Mouse (Mus musculus) stomach, embryonic 15.5 days (tissue): ENCODE measurements around the gene Chchd2. TPM values are rescaled to one million over a fixed set of nuclear protein-coding genes. Genes with fewer than 3 reads are reported as not detected.
"Not testable (repeated sequence)": the region's sequence is repeated elsewhere in the genome, so short reads cannot be mapped to it uniquely, and the experiment has no call there.

Experiments
- ATAC-seq: fragments of 200-750 bp; cut with Nextera tagmentation; 2 replicates; pipeline ENCODE4 v1.8.0; 2017; ENCODE audit warnings: low read depth, moderate number of reproducible peaks, moderate TSS enrichment; ENCODE audit not compliant: insufficient read depth, low FRiP score
- H3K27ac ChIP-seq: fragments of 300-500 bp; sonication (generic); 2 replicates; pipeline ENCODE4 v1.5.1; 2015; ENCODE audit warnings: mild to moderate bottlenecking, inconsistent platforms
- H3K27me3 ChIP-seq: fragments of 300-500 bp; sonication (generic); replicated peaks from 2 replicates; pipeline ENCODE4 v1.6.1; 2015; ENCODE audit warnings: inconsistent platforms
- H3K36me3 ChIP-seq: fragments of 300-500 bp; sonication (generic); 2 replicates; pipeline ENCODE4 v1.6.1; 2015; ENCODE audit warnings: inconsistent platforms
- H3K4me1 ChIP-seq: fragments of 300-500 bp; sonication (generic); 2 replicates; pipeline ENCODE4 v1.6.1; 2015; ENCODE audit warnings: inconsistent platforms
- H3K4me2 ChIP-seq: fragments of 300-500 bp; sonication (generic); 2 replicates; pipeline ENCODE4 v1.6.1; 2015; ENCODE audit warnings: mild to moderate bottlenecking, inconsistent platforms
- H3K4me3 ChIP-seq: fragments of 300-500 bp; sonication (generic); replicated peaks from 2 replicates; pipeline ENCODE4 v1.5.1; 2015; ENCODE audit warnings: inconsistent platforms
- H3K9ac ChIP-seq: fragments of 300-500 bp; sonication (generic); 2 replicates; pipeline ENCODE4 v1.6.1; 2015; ENCODE audit warnings: inconsistent platforms
- H3K9me3 ChIP-seq: fragments of 300-500 bp; sonication (generic); 2 replicates; pipeline ENCODE4 v1.6.1; 2016; ENCODE audit warnings: inconsistent platforms
- WGBS: fragments of 180-500 bp; shearing (Covaris S2); methylation state at CpG from one replicate; pipeline ENCODE4 v1.1.7; 2015; 5-methylcytosine and 5-hydroxymethylcytosine counted together
- polyA plus RNA-seq: library from polyadenylated mRNA; unstranded; fragments of >200 nt; fragmentation: Nextera tagmentation; extraction: Ambion mirVana; gene quantifications from 2 replicates; pipeline ENCODE4 v1.2.1, GENCODE M21; 2015

The Chchd2 gene
- polyA plus RNA-seq, result 880 and 948 TPM in 2 replicates

GRCm38 (mm10) chr5:129886911-129887636 lies at the start of gene Chchd2:
Gene Chchd2 (minus strand): TSS chr5:129887470.
- Histone ChIP-seq H3K9ac (peak within 1 kb of the TSS; percentile 71), H3K9me3 (no peaks in the 10 kb centered on the region), H3K27ac (peak within 1 kb of the TSS; percentile 97), H3K4me2 (peak within 1 kb of the TSS; percentile 65), H3K4me1 (0 out of 2 replicates have a peak, but pooled peaks cover 7% of the 10 kb centered on the region), H3K27me3 (no peaks in the 10 kb centered on the region), H3K36me3 (peaks cover 10% of the 10 kb centered on the region; the same call in 1 of the 2 replicates), H3K4me3 (peak within 1 kb of the TSS; percentile 86)
- WGBS, result under 1% methylated on average over 46 of the region's 46 CpGs
- peak; percentile 100 for ATAC-seq

- WGBS, result 51% methylated on average over 4 of the region's 4 CpGs
- no peak overlapping the region for H3K4me2 ChIP-seq
- no peaks in the 10 kb centered on the region for H3K4me1 ChIP-seq
- no peak for ATAC-seq
- no peak overlapping the region for H3K27ac ChIP-seq
- H3K27me3 ChIP-seq, result no peaks in the 10 kb centered on the region
- H3K4me3 ChIP-seq, result no peak overlapping the region
- no peaks in the 10 kb centered on the region for H3K9me3 ChIP-seq
- no peaks in the 10 kb centered on the region for H3K36me3 ChIP-seq
- no peak overlapping the region for H3K9ac ChIP-seq
Observed at GRCm38 (mm10) chr5:129936941-129937340, 49.7 kb upstream of the Chchd2 start.

GRCm38 (mm10) chr5:129929924-129930855 lies 42.9 kb upstream of the Chchd2 start:
- Histone ChIP-seq H3K4me2 (no peak overlapping the region), H3K27me3 (no peaks in the 10 kb centered on the region), H3K4me1 (no peaks in the 10 kb centered on the region), H3K27ac (no peak overlapping the region), H3K36me3 (no peaks in the 10 kb centered on the region), H3K9me3 (no peaks in the 10 kb centered on the region), H3K9ac (no peak overlapping the region), H3K4me3 (no peak overlapping the region)
- ATAC-seq, result no peak
- 46% methylated on average over 9 of the region's 9 CpGs for WGBS

- ATAC-seq, result no peak
- WGBS, result 73% methylated on average over 5 of the region's 5 CpGs
- Histone ChIP-seq H3K4me2 (no peak overlapping the region), H3K4me3 (no peak overlapping the region), H3K27ac (no peak overlapping the region), H3K4me1 (no peaks in the 10 kb centered on the region), H3K36me3 (no peaks in the 10 kb centered on the region), H3K27me3 (no peaks in the 10 kb centered on the region), H3K9me3 (no peaks in the 10 kb centered on the region), H3K9ac (no peak overlapping the region)
Observed at GRCm38 (mm10) chr5:129925933-129926332, 38.7 kb upstream of the Chchd2 start.

- H3K4me1 ChIP-seq, result no peaks in the 10 kb centered on the region
- H3K4me2 ChIP-seq, result no peak overlapping the region
- no peak overlapping the region for H3K27ac ChIP-seq
- no peaks in the 10 kb centered on the region for H3K36me3 ChIP-seq
- H3K9ac ChIP-seq, result no peak overlapping the region
- H3K9me3 ChIP-seq, result no peaks in the 10 kb centered on the region
- ATAC-seq, result no peak
- WGBS, result 81% methylated on average over 8 of the region's 8 CpGs
- H3K27me3 ChIP-seq, result no peaks in the 10 kb centered on the region
- H3K4me3 ChIP-seq, result no peak overlapping the region
Observed at GRCm38 (mm10) chr5:129924820-129925452, 37.7 kb upstream of the Chchd2 start.

GRCm38 (mm10) chr5:129921972-129922371 lies 34.7 kb upstream of the Chchd2 start:
- Histone ChIP-seq H3K4me1 (no peaks in the 10 kb centered on the region), H3K27ac (no peak overlapping the region), H3K36me3 (no peaks in the 10 kb centered on the region), H3K27me3 (no peaks in the 10 kb centered on the region), H3K9me3 (no peaks in the 10 kb centered on the region), H3K9ac (no peak overlapping the region), H3K4me2 (no peak overlapping the region), H3K4me3 (no peak overlapping the region)
- ATAC-seq, result no peak
- WGBS, result 92% methylated on average over 4 of the region's 4 CpGs

GRCm38 (mm10) chr5:129919320-129919719 lies 32.0 kb upstream of the Chchd2 start:
- WGBS, result 60% methylated on average over 8 of the region's 8 CpGs

GRCm38 (mm10) chr5:129918752-129919151 lies 31.5 kb upstream of the Chchd2 start:
- Histone ChIP-seq H3K27me3 (no peaks in the 10 kb centered on the region), H3K36me3 (no peaks in the 10 kb centered on the region), H3K4me3 (no peak overlapping the region), H3K9me3 (no peaks in the 10 kb centered on the region), H3K4me2 (no peak overlapping the region), H3K27ac (no peak overlapping the region), H3K9ac (no peak overlapping the region), H3K4me1 (no peaks in the 10 kb centered on the region)
- 77% methylated on average over 9 of the region's 9 CpGs for WGBS
- no peak for ATAC-seq

More at GRCm38 (mm10) chr5:129919320-129919719, 32.0 kb upstream of the Chchd2 start:
- Histone ChIP-seq H3K9me3 (no peaks in the 10 kb centered on the region), H3K4me3 (no peak overlapping the region), H3K4me2 (no peak overlapping the region), H3K36me3 (no peaks in the 10 kb centered on the region), H3K27me3 (no peaks in the 10 kb centered on the region), H3K27ac (no peak overlapping the region), H3K9ac (no peak overlapping the region), H3K4me1 (no peaks in the 10 kb centered on the region)
- no peak for ATAC-seq

- H3K9me3 ChIP-seq, result no peaks in the 10 kb centered on the region
- no peak overlapping the region for H3K27ac ChIP-seq
- ATAC-seq, result no peak
- 84% methylated on average over 24 of the region's 24 CpGs for WGBS
- no peaks in the 10 kb centered on the region for H3K27me3 ChIP-seq
- H3K4me3 ChIP-seq, result no peak overlapping the region
- H3K9ac ChIP-seq, result no peak overlapping the region
- no peak overlapping the region for H3K4me2 ChIP-seq
- H3K4me1 ChIP-seq, result no peaks in the 10 kb centered on the region
- H3K36me3 ChIP-seq, result no peaks in the 10 kb centered on the region
Observed at GRCm38 (mm10) chr5:129918065-129918651, 30.9 kb upstream of the Chchd2 start.

GRCm38 (mm10) chr5:129915491-129915890 lies 28.2 kb upstream of the Chchd2 start:
- not testable (repeated sequence) for H3K4me2 ChIP-seq, H3K4me1 ChIP-seq, H3K9ac ChIP-seq, ATAC-seq, H3K27me3 ChIP-seq, H3K4me3 ChIP-seq, H3K27ac ChIP-seq, H3K9me3 ChIP-seq, H3K36me3 ChIP-seq
- WGBS, result 80% methylated on average over 11 of the region's 11 CpGs

- Histone ChIP-seq H3K27ac (no peak overlapping the region), H3K27me3 (no peaks in the 10 kb centered on the region), H3K9ac (no peak overlapping the region), H3K36me3 (no peaks in the 10 kb centered on the region), H3K4me2 (no peak overlapping the region), H3K4me3 (no peak overlapping the region), H3K9me3 (no peaks in the 10 kb centered on the region), H3K4me1 (no peaks in the 10 kb centered on the region)
- no peak for ATAC-seq
- WGBS, result 30% methylated on average over 2 of the region's 2 CpGs
Observed at GRCm38 (mm10) chr5:129914024-129914423, 26.8 kb upstream of the Chchd2 start.
